Mouse (Mus musculus) lung, postnatal 4 days (tissue): ENCODE measurements at regions not wholly inside any gene's neighbourhood (a gene's known extent, or its start where the extent isn't known, plus 50 kb on each side); places are given as distances from the start of the nearest gene placed in this dataset.
A peak's percentile ranks its signal among the peaks of the same experiment; 100 is the strongest.

ENCODE experiments used
- DNase-seq, 2 experiments: peaks; one replicate each; pipeline ENCODE4 v3.0.0; 2021

DNA sequence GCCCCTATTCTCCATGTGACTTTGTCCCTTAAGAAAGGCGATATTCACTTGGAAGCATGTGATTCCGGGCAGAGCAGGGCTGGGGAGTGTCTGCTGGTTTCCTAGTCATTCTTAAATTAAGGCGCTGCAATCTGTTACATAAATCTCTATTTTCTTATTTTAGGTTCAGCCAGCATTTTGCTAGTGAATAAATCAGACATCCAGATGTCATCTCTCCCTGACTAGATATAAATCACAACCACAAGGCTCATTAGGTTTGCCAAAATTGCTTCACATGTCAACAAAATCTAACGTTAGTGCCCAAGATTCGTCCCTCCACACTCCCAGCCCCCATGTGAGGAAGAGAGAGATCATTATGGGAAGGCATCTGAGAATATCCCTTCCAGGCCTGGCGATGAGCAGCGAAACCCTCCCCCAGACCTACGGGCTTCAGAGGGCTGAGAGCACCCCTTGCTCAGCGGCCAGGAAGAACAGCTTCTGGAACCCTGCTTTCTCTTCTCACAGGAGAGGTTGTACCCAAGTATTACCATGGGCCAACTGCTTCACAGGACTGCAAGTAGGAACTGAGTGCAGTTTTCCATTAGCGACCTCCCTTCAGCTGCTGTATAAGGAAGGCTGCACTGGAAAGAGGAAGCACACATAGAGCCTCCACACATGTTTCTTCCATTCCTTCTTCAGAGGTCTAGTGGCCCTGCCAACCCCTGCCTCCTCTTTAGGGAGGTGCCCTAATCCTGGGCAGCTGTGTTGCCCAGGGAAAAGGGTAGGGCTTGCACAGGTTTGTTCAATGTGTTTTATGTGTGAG lies 250.5 kb downstream of the Hivep2 start:
- peak in 1 of 2 experiments; percentile 51 for DNase-seq

DNA sequence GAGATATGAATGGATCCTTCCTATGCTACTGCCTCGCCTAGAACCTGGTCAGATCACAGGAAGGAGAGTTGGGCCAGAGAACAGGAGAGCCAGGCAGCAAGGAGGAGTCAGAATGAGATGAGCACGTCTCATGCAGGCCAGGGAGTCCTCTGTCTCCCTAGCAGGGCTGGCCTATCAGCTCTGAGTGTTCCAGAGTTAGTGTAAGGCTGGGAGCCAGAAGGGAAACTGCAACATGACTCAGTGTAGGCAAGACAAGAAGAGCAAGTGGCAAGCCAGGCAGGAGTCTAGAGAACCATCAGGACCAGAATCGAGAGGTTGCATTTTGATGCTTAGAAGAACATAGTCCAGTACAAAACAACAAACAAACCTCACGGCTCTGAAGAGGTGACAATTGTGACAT lies 249.6 kb downstream of the Hivep2 start:
- DNase-seq: no peak

DNA sequence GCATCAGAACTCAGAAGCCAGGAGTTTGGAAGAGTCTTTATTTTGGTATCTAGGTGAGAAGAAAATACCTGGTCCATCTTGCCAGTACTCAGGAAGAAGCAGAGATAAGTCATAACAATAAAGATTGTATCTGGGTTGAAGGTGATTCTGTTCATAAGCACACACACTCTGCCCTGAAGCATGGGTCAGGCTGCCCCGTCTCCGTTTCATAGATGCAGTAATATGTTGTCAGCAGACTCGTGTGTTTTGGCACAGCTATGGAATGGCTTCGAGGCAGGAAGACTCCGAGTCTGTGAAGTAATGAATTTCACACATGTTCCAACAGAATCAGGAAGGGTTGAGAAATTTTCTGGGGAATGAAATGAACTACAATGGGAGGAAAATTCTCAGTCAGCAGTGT lies 247.7 kb downstream of the Hivep2 start:
- DNase-seq: no peak

GRCm38 (mm10) chr10:14211926-14212325 lies 246.1 kb downstream of the Hivep2 start:
- peak; percentile 61 to 71 for DNase-seq

DNA sequence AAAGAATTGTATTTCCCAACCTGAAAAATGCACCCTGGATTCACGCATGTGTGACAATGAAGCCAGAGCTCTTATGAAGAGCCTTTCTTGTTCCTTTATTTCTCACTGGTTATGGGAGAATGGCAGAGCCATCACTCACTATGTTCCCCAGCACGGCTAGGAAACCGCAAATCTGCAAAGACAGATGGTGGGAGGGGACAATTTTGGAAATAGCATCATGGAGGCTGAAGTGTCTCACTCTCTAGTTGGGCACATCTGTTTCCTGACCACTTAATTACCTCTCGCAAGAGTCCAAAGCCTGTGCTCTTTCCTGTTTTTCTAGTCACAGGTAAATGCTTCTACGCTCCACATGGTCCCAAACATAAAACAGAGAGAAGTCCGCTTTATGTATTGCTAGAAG lies 245.6 kb downstream of the Hivep2 start:
- no peak for DNase-seq

GRCm38 (mm10) chr10:14210445-14210844 lies 244.6 kb downstream of the Hivep2 start:
- no peak for DNase-seq

GRCm38 (mm10) chr10:14210045-14210444 lies 244.2 kb downstream of the Hivep2 start:
- DNase-seq: no peak

- no peak for DNase-seq
These were observed 242.3 kb downstream of the Hivep2 start for GRCm38 (mm10) chr10:14208206-14208605.

DNA sequence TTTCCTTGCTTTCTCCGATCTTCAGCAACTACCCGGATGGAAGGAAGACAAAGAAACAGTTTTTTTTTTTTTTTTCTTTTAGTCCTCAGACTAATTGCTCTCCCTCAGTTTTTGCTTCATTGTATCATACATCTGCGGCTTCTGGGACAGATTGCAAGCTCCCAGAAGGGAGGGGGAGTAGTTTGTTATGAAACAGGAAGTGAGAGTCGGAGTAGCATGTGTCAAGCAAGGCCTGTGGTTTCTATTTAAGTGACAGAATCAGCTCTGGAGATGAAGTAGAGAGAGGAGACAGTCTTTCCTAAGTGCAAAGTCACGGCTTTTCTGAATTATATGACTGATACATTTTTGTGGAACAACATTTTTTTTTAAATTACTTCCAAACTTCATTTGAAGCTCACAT lies 241.7 kb downstream of the Hivep2 start:
- DNase-seq: no peak

- no peak for DNase-seq
These were observed 241.2 kb downstream of the Hivep2 start for GRCm38 (mm10) chr10:14207051-14207570.
